Mouse (Mus musculus) lung, postnatal 36 days (tissue): ENCODE data around the gene Pf4.
"Not testable (repeated sequence)": the region's sequence is repeated elsewhere in the genome, so short reads cannot be mapped to it uniquely, and the experiment has no call there.

Experiments
- DNase-seq: peaks from one replicate; pipeline ENCODE4 v3.0.0; 2022; ENCODE audit warnings: mixed read lengths

The Pf4 gene

DNA sequence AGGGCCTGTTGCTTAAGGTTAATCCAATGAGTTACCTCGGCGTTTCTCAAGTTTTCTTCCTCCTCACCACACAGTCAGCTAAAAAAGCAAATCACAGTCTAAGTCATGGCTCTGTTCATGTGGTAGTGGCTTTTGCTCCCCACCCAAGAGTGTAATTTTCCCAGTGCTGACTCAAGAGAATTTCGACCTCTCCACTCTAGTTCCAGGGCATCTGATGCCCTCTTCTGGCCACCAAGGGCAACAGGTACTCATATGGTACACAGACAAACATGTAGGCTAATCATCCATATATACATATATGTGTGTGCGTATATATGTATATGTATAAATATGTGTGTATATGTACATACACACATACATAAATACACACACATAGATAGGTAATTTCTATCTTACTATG is 15.9 kb downstream of the Pf4 start:
- DNase-seq: no peak

DNA sequence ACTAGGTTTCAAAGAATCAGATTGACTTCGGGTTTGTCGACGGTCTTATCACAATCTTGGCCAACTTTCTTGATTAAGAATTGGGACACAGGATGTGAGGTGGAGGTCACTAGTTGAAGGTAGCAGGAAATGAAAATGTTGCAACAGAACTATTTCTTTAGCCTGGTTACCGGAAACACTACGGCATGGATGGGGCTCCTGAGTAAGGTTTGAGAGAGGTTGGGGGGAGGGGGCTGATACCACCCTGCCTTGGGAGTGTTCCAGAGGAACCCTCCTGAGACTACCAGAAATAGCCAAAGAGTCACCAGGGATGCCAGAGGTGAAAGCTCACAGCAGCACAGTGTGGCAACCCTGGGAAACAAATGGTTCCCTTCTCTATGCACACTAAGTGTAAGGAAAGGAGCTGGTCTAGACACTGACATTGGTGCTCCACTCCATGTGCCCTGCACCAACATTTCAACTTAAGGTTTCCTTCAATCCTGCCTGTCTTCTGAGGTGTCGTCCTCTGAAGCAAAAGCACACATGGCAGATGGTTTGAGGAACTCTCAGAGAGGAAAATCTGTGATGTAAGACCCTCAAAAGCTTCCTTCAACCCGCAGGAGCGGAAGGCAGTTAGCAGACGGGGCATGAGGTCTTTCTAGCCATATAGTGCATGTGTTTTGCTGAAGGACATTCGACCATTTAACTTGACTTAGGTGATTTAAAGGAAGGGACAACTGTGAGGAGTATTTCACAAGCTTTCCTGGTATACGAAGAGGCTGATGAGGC is 17.3 kb downstream of the Pf4 start:
- peak; percentile 40 for DNase-seq

DNA sequence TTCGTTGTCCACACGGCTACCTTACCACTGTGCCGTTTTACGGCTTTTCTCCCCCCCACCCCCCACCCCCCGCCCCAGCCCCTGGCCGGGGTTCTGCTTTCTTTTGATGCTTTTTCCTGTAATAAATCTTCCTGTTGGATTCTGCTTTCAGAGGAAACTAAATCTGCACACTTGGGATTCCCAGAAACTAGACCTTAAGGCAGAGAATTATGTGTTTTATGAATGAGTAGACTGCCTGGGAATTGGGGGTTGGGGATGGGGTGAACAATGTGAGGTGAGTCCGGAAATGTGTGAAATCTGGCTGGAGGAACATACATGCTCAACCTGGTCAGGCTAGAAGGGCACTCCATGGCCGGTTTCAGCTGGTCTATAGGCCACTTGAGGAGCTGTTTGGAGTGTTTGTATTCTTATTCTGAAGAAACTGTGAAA is 17.9 kb downstream of the Pf4 start:
- peak; percentile 71 for DNase-seq

DNA sequence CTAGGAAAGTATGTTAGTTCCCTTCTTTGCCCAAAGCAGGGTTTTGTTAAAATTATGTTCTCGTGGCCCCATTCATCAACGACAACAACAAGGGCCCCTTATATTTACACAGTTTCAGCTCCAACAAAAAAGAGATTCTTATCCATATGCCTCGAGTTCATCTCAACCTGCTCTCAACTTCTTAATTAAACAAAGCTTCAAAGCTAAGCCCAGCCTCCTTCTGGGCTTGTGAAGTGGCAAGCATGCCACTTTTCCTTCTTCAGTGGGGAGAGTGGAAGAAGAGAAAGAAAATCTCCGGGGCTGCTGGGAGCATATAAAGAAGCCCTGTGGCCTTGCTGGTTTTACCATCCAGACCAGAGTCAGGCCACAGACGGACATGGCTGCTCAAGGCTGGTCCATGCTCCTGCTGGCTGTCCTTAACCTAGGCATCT is 22.0 kb downstream of the Pf4 start, which contains the start of gene Cxcl15:
Cxcl15 (plus strand) TSS at position 340 of the 431 bp plus-strand sequence.
- peak; percentile 68 for DNase-seq

DNA sequence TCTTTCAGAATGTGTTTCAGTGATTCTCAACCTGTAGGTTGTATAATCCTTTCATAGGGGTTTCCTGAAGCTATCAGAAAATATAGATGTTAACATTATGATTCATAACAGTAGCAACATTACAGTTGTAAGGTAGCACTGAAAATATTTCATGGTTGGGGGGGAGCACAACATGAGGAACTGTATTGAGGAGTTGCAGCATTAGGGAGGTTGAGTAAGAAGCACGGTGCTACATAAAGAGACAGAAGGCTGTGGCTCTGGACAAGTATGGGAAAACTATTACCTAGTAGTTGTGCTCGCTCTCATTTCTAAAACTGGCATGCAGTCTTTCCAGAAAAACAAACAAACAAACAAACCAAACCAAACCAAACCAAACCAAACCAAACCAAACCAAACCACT is 23.2 kb downstream of the Pf4 start:
- not testable (repeated sequence) for DNase-seq

DNA sequence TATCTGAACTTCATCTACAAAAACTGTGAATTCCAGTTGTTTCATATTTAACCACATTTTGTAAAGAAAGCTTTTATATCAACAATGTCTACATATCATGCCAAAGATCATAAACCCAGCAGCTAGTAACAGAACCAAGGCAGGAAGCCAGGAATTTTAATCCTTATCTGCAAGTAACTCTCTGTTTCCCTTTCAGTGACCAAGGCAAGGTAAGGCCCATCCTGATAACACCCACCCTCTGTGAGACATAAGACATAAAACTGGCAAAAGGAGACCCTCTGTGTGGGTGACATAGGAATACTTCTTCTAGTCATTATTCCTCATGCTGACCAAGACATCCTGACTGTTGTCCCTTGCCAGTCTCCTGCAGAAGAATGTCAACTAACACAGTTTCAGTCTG is 32.3 kb downstream of the Pf4 start:
- no peak for DNase-seq

DNA sequence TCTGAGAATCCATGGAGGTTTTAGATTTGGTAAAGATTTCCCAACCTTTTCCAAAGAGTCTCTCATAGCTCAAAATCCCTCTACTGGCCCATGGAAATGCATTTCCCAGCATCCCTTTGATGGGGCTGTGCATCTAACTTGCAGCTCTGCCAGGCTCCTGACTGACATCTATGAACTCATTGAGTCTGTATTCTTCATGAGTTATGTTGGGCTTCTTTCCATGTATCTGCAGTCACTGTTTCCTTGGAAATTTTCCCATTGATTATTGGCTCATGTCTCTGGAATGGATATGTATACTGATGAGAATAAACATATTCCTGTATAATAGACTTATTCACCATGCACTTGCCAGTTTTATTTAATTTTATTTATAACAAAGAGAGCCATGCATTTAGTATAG is 33.8 kb downstream of the Pf4 start:
- no peak for DNase-seq

DNA sequence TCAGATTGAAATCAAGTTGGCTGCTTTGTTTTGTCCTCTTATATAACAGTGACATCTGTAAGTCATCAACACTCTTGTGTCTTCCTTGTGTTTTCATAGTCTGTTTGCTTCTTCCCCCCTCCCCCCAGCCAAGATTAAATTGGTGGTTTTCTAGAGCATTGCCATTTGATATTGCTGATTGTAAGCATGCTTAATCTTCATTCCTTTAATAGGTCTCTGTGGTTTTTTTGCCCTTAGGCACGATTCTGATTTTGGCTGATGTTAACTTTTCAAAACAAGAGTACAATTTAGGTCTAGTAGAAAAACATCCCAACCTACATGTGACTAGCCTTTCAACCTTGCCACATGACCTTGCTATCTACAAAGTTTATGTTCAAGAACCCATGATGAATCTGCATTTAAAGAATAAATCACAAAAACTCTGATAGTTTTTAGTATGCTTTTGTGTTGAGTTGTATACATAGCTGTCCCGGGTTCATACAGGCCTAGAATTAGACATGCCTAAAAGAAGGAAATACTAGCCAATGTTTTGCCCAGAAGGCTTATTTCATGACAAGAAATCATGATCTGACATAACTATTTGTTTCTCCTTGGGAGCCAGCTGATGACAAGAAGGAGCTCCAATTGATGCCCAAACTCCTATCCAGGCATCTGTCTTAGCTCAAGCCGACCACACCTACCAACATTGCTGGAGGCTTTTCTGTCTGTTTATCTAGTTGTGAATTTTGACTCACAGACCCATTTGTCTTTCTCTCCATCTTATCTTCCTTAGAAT is 35.1 kb downstream of the Pf4 start:
- DNase-seq: no peak

DNA sequence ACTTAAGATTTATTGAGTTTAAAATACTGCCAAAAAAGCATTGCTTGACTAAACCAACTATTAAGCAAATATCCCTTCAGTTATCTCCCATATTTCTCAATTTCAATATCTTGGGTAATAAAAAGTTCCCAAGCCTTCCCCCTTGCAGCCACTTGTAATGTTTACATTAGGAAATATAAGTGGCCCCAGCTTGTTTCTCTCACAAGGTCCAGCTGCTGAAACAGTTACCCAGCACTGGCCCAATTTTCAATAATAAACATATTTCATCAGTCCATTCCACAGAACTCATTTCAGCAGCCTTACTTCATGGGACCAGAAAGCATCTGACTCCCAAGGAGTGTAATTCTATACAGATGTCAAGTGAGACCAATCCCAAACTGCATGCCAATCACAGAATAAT is 47.5 kb downstream of the Pf4 start:
- DNase-seq: peak; percentile 64
